Mouse (Mus musculus): ENCODE measurements at regions not wholly inside any gene's neighbourhood (a gene's known extent, or its start where the extent isn't known, plus 50 kb on each side); places are given as distances from the start of the nearest gene placed in this dataset.
A peak's percentile ranks its signal among the peaks of the same experiment; 100 is the strongest.

DNA sequence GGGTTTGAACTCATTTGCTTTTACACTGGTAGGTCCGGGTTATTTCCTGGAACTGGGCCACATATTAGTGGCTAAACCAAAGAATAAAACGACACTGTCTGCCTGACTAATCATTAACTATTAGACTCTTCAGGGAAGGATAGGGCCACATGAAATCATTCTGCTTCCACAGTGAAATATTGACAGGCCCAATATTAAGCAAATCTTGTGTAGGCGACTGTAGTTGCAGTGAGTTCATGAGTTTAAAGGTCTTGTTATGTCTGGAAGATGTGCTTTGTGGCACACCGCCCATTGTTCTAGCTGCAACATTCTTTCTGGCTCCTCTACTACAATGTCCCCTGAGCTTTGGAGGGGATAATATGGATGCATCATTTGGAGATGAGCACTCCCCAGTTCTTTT is 65.7 kb upstream of the Pbx1 start:
- no peak for DNase-seq

DNA sequence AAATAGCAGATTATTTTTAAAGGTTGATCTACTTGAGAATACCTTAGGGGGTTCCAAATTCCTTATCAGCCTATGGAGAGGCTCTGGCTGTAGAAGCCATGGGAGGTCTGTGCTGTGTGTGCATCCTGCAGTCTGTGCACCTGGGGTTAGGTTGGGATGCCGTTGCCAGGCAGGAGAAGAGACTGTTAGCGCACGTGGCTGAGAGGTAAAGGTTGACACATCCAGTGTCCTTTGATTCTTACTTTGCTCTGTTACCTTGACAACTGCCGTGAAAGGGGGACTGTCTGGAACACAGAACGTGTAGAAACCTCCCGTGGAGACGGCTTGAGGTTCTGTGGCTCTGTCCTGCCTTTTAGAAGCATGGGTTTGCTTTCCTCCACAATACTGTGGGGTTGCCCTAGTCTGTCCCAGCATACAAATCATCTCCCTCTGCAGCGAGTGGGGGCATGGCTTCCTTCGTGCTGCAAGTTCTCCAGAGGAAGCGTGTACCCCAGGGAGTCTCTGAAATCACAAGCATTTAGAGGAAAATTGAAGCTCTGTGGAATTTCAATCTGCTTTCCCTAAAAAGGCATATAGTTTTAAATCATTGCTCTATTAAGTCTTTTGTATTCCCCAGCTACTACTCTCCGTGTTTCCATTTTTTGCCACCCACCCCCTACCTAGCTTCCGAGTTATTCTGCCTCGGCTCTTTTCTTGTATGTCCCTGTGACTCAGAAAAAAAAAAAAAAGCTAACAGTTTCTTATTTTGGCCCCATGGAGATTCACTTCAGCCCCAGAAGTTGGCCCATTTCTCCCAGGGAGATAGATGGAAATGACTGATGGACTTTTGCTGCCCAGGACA is 63.8 kb upstream of the Pbx1 start:
- peak in 1 of 2 experiments; percentile 16 for DNase-seq

DNA sequence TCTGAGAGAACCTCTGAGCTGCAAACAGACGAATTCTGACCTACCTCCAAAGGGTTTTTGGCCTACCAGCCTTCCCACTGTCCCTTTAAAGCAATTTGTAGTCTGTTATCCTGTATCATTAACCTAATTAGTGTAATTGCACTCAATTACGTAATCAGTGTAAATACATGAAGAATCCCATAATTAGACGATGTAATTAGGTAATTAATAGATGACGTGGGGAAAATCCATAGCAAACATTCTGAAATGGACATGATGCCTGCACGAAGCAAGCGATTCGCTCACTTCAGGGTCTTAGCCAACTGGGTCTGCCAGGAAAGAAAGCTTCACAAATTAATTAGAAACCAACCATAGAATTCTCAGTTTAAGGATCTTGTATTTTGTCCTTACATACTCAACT is 55.4 kb upstream of the Pbx1 start:
- DNase-seq = no peak

DNA sequence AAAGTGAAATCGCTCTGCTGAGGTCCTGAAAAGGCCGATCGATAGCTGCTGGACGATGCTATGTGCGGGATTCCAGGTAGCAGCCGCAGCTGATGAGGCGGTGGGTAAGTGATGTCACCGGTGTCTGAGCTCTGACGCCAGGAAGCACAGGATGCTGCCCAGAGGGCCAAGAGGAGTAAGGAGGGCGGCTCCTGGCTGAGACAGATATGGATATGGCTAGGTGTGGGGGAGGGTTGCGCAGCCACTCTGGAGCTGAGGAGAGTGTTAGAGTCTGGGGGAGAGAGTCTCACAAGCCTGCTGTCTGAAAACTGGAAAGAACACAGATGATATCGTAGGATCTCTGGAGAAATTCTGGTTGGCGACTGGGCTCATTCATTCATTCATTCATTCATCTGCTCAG is 51.6 kb upstream of the Pbx1 start:
- DNase-seq = no peak
